Mouse (Mus musculus): ENCODE results near the gene Zfp185. TPM values are rescaled to one million over a fixed set of nuclear protein-coding genes. Genes with fewer than 3 reads are reported as not detected.
"Not testable (repeated sequence)": the region's sequence is repeated elsewhere in the genome, so short reads cannot be mapped to it uniquely, and the experiment has no call there.

The Zfp185 gene
- polyA plus RNA-seq, 2 experiments from 2014 or later: not detected

DNA sequence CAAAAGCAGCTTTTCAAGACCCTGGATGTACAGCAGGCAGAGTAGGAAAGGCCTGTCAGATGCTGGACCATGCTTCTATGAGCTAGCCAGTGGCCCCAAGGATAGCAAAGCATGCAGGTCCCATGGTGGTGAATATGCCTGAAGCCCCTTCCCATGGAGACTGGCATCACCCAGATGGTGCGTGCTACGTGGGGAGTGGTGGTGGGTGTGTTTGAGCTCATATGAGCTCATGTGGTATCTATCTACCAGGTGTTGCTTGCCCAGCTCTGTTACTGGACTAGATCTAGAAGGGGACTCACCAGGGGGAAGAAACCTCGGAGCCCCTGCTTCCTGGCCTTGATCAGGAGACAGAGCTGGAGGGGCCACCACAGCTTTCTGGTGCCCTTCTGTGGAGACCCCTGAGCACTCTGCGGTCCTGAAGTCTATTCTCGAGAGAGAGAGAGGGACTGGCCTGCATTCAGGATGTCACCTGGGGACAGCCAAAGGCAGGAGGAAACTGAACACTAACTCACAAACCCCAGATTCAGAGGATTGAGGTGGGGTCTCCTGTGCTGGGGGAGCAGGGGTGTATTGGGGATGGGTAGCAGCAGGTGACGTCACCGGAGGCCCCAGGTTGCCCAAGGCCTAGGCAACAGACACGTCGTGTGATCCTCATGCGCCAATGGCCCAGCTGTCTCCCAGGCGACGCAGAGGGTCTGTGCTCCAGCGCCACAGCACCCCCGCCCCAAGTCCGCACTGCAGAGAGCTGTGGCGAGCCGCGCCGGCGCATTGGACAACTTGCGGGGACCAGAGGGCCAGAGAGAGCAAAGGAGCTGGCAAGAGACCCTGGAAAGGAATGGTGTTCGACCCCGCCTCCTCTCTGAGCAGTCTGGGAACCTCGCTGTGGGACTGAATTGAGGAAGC, 76.6 kb downstream of the Zfp185 start:
- no peak for ATAC-seq

DNA sequence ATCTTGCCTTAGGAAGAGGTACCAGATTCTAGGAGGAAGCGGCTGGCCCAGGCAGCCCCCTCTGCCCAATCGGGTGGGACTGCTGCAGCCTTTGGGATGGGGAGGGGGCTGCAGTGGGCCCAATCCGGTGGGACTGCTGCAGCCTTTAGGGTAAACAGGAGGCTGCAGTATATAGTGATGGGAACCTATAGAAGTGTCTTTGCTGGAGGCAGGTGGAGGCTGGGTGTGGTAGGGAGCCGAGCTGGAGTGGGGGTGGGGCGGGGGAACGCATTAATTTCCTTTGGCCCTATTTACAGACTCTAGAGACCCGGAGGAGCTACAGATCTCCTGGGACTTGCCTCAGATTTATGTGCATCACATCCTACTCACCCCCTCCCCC, 77.3 kb downstream of the Zfp185 start, which contains the start of gene Pnma3:
Gene Pnma3, plus strand, starts transcription at position 373 of the 379 bp plus-strand sequence.
- ATAC-seq: no peak

DNA sequence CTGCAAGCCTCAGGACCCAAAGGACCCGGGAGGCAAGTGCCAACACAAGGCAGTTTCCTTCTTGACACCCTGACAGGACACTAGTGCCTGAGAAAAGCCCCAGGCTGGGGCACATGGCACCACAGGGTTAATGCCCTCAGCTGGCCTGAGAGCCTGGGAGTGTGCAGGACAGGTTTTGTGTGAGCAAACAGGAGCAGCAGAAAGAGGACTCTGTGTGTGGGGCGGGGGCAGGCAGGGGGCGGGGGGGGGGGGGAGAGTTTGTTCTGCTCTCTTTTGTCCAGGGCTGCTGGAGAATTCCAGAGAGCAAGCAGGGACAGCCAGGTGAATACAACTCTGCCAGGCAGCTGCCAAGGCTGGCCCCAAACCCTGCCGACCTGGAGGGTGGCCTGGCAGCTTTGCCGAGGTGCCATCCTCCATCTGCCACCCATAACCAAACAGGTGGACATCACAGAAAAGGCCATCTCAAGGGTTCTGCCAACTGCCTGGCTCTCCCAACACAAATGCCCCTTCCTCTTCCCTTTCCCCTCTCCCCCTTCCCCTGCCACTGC, 79.7 kb downstream of the Zfp185 start:
- not testable (repeated sequence) for ATAC-seq

Other genes with a start within 250 kb of the Zfp185 start
- gene Gabrq, start 162.2 kb upstream of the Zfp185 start, polyA plus RNA-seq (2017; shearing (Covaris generic)): not detected
- gene Cetn2, start 68.9 kb upstream of the Zfp185 start, polyA plus RNA-seq (2017; shearing (Covaris generic)): 100 to 1,000 TPM; 137 to 148 TPM
- 10 to 100 TPM; 21.1 to 31.2 TPM for gene Nsdhl, start 68.8 kb upstream of the Zfp185 start, polyA plus RNA-seq (2017; shearing (Covaris generic))
- not detected for gene Pnma5, start 49.8 kb downstream of the Zfp185 start, polyA plus RNA-seq (2017; shearing (Covaris generic))
- gene Pnma3, start 77.4 kb downstream of the Zfp185 start, polyA plus RNA-seq (2017; shearing (Covaris generic)): not detected
- gene Xlr4a, start 95.1 kb downstream of the Zfp185 start, polyA plus RNA-seq (2017; shearing (Covaris generic)): 100 to 1,000 TPM; 141 TPM
- gene Xlr3a, start 109.8 kb downstream of the Zfp185 start, polyA plus RNA-seq (2017; shearing (Covaris generic)): under 1 TPM in 1 of 2 experiments, not detected in 1; 0.79 TPM
- not detected for gene Gm14685, start 129.7 kb downstream of the Zfp185 start, polyA plus RNA-seq (2017; shearing (Covaris generic))
- gene Xlr5b, start 161.5 kb downstream of the Zfp185 start, polyA plus RNA-seq (2017; shearing (Covaris generic)): not detected
- gene DXBay18, start 162.1 kb downstream of the Zfp185 start, polyA plus RNA-seq (2017; shearing (Covaris generic)): not detected
- not detected for gene Spin2d, start 189.7 kb downstream of the Zfp185 start, polyA plus RNA-seq (2017; shearing (Covaris generic))
- 10 to 100 TPM; 12.5 to 22.5 TPM for gene Xlr3b, start 204.9 kb downstream of the Zfp185 start, polyA plus RNA-seq (2017; shearing (Covaris generic))
- 100 to 1,000 TPM; 164 to 182 TPM for gene Xlr4b, start 227.0 kb downstream of the Zfp185 start, polyA plus RNA-seq (2017; shearing (Covaris generic))
- gene F8a, start 241.0 kb downstream of the Zfp185 start, polyA plus RNA-seq (2017; shearing (Covaris generic)): 1 to 10 TPM in 1 of 2 experiments, under 1 TPM in 1; 0.47 to 1.6 TPM

Data from CD4-positive, CD25-positive, alpha-beta regulatory T cell, adult 4 months (primary cell).